Mouse (Mus musculus): ENCODE measurements around the gene Dynlrb1.

DNA sequence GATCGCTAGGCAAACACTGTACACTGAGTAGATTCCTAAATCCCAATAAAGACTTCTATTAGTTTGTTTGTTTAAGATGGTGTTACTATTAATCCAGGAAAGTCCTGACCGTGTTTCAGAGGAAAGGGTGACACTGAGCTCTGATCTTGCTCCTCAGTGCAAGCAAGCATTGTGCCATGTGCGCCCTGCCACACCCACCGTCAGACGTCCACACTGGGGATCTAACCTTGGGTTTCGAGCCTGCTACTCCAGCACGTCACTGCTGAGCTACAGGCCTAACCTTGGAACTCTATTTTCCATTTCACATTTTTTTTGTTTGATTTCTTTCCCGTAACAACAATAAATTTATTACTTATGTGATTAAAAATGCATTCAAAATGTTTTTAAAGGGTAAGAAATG, 53.7 kb downstream of the Dynlrb1 start:
- TF ChIP-seq POLR2A (IDR thresholded peaks at IDR 0.05; ENCODE audit: low read depth, low read length) (no peak), CTCF (IDR thresholded peaks at IDR 0.05; ENCODE audit: extremely low read depth, insufficient read depth, insufficient read length, insufficient replicate concordance) (no peak)
